Mouse (Mus musculus) lung, postnatal 0 days (tissue): ENCODE measurements around the gene Mmp21.

Experiments used
- CTCF ChIP-seq: IDR thresholded peaks from 2 replicates; pipeline ENCODE4 v1.5.1; 2016; ENCODE audit warnings: antibody characterized with exemption, mild to moderate bottlenecking
- EP300 ChIP-seq: IDR thresholded peaks from 2 replicates; pipeline ENCODE4 v1.6.1; 2016; ENCODE audit warnings: antibody characterized with exemption, mild to moderate bottlenecking, control low read depth

DNA sequence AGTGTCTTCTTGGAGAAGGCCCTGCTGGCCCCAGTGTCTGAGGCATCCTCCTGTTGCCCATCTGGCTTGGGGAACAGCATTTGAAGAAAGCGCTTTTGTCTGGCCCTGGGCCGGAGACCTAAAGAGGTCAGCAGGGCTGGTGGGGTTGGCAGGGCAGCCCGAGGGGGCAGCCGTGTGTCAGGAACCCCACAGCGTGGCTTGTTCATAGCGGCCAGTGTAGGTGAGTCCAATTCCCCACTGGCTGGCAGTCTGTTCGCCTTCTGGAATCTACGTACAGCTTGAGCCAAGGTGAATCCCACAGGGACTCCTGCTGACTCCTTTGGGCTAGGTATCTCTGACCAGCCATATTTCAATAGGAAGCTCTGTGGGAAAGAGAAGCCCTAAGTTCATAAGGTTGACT lies 1.1 kb downstream of the Mmp21 start:
- no peak for TF ChIP-seq CTCF
- TF ChIP-seq EP300: no peak
